Mouse (Mus musculus): ENCODE data around the gene Ddx28. TPM values are rescaled to one million over a fixed set of nuclear protein-coding genes. Genes with fewer than 3 reads are reported as not detected.

The Ddx28 gene
- polyA plus RNA-seq, 1 experiment from 2014 or later = 14.7 TPM

- Histone ChIP-seq H3K4me1 (replicated peaks; ENCODE audit: control insufficient read depth, insufficient read depth, low read length) (peaks cover 28% of the 10 kb centered on the region), H3K9me3 (ENCODE audit: control insufficient read depth, low read length) (no peaks in the 10 kb centered on the region), H3K36me3 (ENCODE audit: control insufficient read depth, insufficient read depth, low read length) (0 out of 2 replicates have a peak, but pooled peaks cover 2% of the 10 kb centered on the region), H3K9ac (ENCODE audit: low read length) (peak overlapping the region; percentile 93), H3K27ac (ENCODE audit: low read length) (peak overlapping the region; percentile 92), H3K27me3 (ENCODE audit: control insufficient read depth, insufficient read depth, low read depth, low read length) (no peaks in the 10 kb centered on the region), H3K4me2 (ENCODE audit: low read depth, low read length) (peak overlapping the region; percentile 60), H3K4me3 (ENCODE audit: low read length) (peak overlapping the region; percentile 91)
- peak; percentile 72 for ATAC-seq (ENCODE audit: low read depth)
- WGBS = under 1% methylated on average over 40 of the region's 40 CpGs
Measured at GRCm38 (mm10) chr8:105965266-105965904, 46.3 kb downstream of the Ddx28 start.

- Histone ChIP-seq H3K36me3 (ENCODE audit: control insufficient read depth, insufficient read depth, low read length) (0 out of 2 replicates have a peak, but pooled peaks cover 2% of the 10 kb centered on the region), H3K9ac (ENCODE audit: low read length) (peak overlapping the region; percentile 93), H3K9me3 (ENCODE audit: control insufficient read depth, low read length) (no peaks in the 10 kb centered on the region), H3K4me1 (replicated peaks; ENCODE audit: control insufficient read depth, insufficient read depth, low read length) (peaks cover 28% of the 10 kb centered on the region), H3K27me3 (ENCODE audit: control insufficient read depth, insufficient read depth, low read depth, low read length) (no peaks in the 10 kb centered on the region), H3K4me2 (ENCODE audit: low read depth, low read length) (peak overlapping the region; percentile 60), H3K27ac (ENCODE audit: low read length) (peak overlapping the region; percentile 92), H3K4me3 (ENCODE audit: low read length) (peak overlapping the region; percentile 91)
- ATAC-seq (ENCODE audit: low read depth) = no peak
- WGBS = 42% methylated on average over 12 of the region's 12 CpGs
Measured at GRCm38 (mm10) chr8:105964506-105965265, 47.0 kb downstream of the Ddx28 start.

GRCm38 (mm10) chr8:105961536-105961935, 50.1 kb downstream of the Ddx28 start:
- WGBS = 88% methylated on average over 10 of the region's 10 CpGs
- H3K27ac ChIP-seq (ENCODE audit: low read length) = no peak overlapping the region
- H3K36me3 ChIP-seq (ENCODE audit: control insufficient read depth, insufficient read depth, low read length) = peaks cover 2% of the 10 kb centered on the region; the same call in 1 of the 2 replicates
- no peaks in the 10 kb centered on the region for H3K9me3 ChIP-seq (ENCODE audit: control insufficient read depth, low read length)
- no peak overlapping the region for H3K4me3 ChIP-seq (ENCODE audit: low read length)
- ATAC-seq (ENCODE audit: low read depth) = no peak
- H3K4me2 ChIP-seq (ENCODE audit: low read depth, low read length) = no peak overlapping the region
- H3K27me3 ChIP-seq (ENCODE audit: control insufficient read depth, insufficient read depth, low read depth, low read length) = no peaks in the 10 kb centered on the region
- peaks cover 19% of the 10 kb centered on the region for H3K4me1 ChIP-seq (replicated peaks; ENCODE audit: control insufficient read depth, insufficient read depth, low read length)
- no peak overlapping the region for H3K9ac ChIP-seq (ENCODE audit: low read length)

DNA sequence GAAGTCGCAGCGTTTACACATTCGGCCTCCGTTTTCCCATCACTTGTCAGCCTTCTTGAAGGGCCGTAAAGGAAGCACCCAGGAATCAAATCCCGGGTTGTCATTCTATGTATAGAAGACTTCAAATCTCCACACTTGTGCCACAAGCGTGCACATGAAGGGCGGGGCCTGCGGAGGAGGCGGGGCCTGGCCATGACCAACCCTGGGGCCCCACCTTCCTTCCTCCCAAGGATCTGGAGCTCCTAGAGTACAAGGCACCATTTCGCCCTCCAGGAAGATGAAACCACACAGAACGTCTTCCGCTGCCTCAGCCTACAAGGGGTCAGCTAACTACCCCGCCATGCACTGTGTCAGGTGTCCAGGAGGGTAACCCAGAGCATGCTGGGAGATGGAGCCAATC, 50.6 kb downstream of the Ddx28 start:
- WGBS = 77% methylated on average over 14 of the region's 14 CpGs
- Histone ChIP-seq H3K9ac (ENCODE audit: low read length) (no peak overlapping the region), H3K27ac (ENCODE audit: low read length) (no peak overlapping the region), H3K27me3 (ENCODE audit: control insufficient read depth, insufficient read depth, low read depth, low read length) (no peaks in the 10 kb centered on the region), H3K4me3 (ENCODE audit: low read length) (no peak overlapping the region), H3K4me2 (ENCODE audit: low read depth, low read length) (no peak overlapping the region), H3K4me1 (replicated peaks; ENCODE audit: control insufficient read depth, insufficient read depth, low read length) (peaks cover 15% of the 10 kb centered on the region), H3K36me3 (ENCODE audit: control insufficient read depth, insufficient read depth, low read length) (peaks cover 2% of the 10 kb centered on the region; the same call in 1 of the 2 replicates), H3K9me3 (ENCODE audit: control insufficient read depth, low read length) (no peaks in the 10 kb centered on the region)
- ATAC-seq (ENCODE audit: low read depth) = no peak

Other genes starting within 250 kb of the Ddx28 start
- gene Ranbp10, start 184.5 kb downstream of the Ddx28 start, polyA plus RNA-seq (2015; fragmentation: Nextera tagmentation; extraction: Ambion mirVana) = 10.0 and 13.0 TPM in 2 replicates
- 4.0 and 4.6 TPM in 2 replicates for gene Tsnaxip1, start 184.2 kb downstream of the Ddx28 start, polyA plus RNA-seq (2015; fragmentation: Nextera tagmentation; extraction: Ambion mirVana)
- 41.2 and 42.7 TPM in 2 replicates for gene Cenpt, start 158.6 kb downstream of the Ddx28 start, polyA plus RNA-seq (2015; fragmentation: Nextera tagmentation; extraction: Ambion mirVana)
- 55.2 and 56.0 TPM in 2 replicates for gene Thap11, start 156.8 kb downstream of the Ddx28 start, polyA plus RNA-seq (2015; fragmentation: Nextera tagmentation; extraction: Ambion mirVana)
- 179 and 215 TPM in 2 replicates for gene Nutf2, start 151.3 kb downstream of the Ddx28 start, polyA plus RNA-seq (2015; fragmentation: Nextera tagmentation; extraction: Ambion mirVana)
- gene Edc4, start 131.0 kb downstream of the Ddx28 start, polyA plus RNA-seq (2015; fragmentation: Nextera tagmentation; extraction: Ambion mirVana) = 50.2 and 51.8 TPM in 2 replicates
- gene Nrn1l, start 118.3 kb downstream of the Ddx28 start, polyA plus RNA-seq (2015; fragmentation: Nextera tagmentation; extraction: Ambion mirVana) = 0.39 and 0.62 TPM in 2 replicates
- gene Pskh1, start 111.4 kb downstream of the Ddx28 start, polyA plus RNA-seq (2015; fragmentation: Nextera tagmentation; extraction: Ambion mirVana) = 34.0 and 34.9 TPM in 2 replicates
- 0.77 and 1.2 TPM in 2 replicates for gene Ctrl, start 78.0 kb downstream of the Ddx28 start, polyA plus RNA-seq (2015; fragmentation: Nextera tagmentation; extraction: Ambion mirVana)
- 39.7 and 56.6 TPM in 2 replicates for gene Psmb10, start 73.4 kb downstream of the Ddx28 start, polyA plus RNA-seq (2015; fragmentation: Nextera tagmentation; extraction: Ambion mirVana)
- gene Lcat, start 68.5 kb downstream of the Ddx28 start, polyA plus RNA-seq (2015; fragmentation: Nextera tagmentation; extraction: Ambion mirVana) = 1.6 and 2.8 TPM in 2 replicates
- 35.1 and 38.3 TPM in 2 replicates for gene Slc12a4, start 45.8 kb downstream of the Ddx28 start, polyA plus RNA-seq (2015; fragmentation: Nextera tagmentation; extraction: Ambion mirVana)
- not detected in 2 replicates for gene Dpep3, start 32.5 kb downstream of the Ddx28 start, polyA plus RNA-seq (2015; fragmentation: Nextera tagmentation; extraction: Ambion mirVana)
- 18.4 and 19.3 TPM in 2 replicates for gene Dus2, start 20.5 kb downstream of the Ddx28 start, polyA plus RNA-seq (2015; fragmentation: Nextera tagmentation; extraction: Ambion mirVana)
- 0.28 TPM in 1 of 2 replicates, not detected in the other for gene Dpep2nb, start 5.9 kb downstream of the Ddx28 start, polyA plus RNA-seq (2015; fragmentation: Nextera tagmentation; extraction: Ambion mirVana)
- gene Nfatc3, start 47.0 kb upstream of the Ddx28 start, polyA plus RNA-seq (2015; fragmentation: Nextera tagmentation; extraction: Ambion mirVana) = 6.0 and 6.2 TPM in 2 replicates
- gene Esrp2, start 125.1 kb upstream of the Ddx28 start, polyA plus RNA-seq (2015; fragmentation: Nextera tagmentation; extraction: Ambion mirVana) = 62.7 and 62.8 TPM in 2 replicates
- gene Pla2g15, start 138.5 kb upstream of the Ddx28 start, polyA plus RNA-seq (2015; fragmentation: Nextera tagmentation; extraction: Ambion mirVana) = 12.8 and 12.9 TPM in 2 replicates
- gene Slc7a6, start 157.0 kb upstream of the Ddx28 start, polyA plus RNA-seq (2015; fragmentation: Nextera tagmentation; extraction: Ambion mirVana) = 41.3 and 41.7 TPM in 2 replicates
- gene Slc7a6os, start 199.1 kb upstream of the Ddx28 start, polyA plus RNA-seq (2015; fragmentation: Nextera tagmentation; extraction: Ambion mirVana) = 28.3 and 31.0 TPM in 2 replicates
- 40.5 and 42.0 TPM in 2 replicates for gene Prmt7, start 199.1 kb upstream of the Ddx28 start, polyA plus RNA-seq (2015; fragmentation: Nextera tagmentation; extraction: Ambion mirVana)